Mouse (Mus musculus) hindbrain, embryonic 10.5 days (tissue): ENCODE measurements around the gene Lrrfip1. TPM values are rescaled to one million over a fixed set of nuclear protein-coding genes. Genes with fewer than 3 reads are reported as not detected.

Experiments
- DNase-seq: peaks from one replicate; pipeline ENCODE4 v3.0.0-alpha.2; 2017; ENCODE audit warnings: low spot score
- H3K27ac ChIP-seq: fragments of 300-500 bp; sonication (generic); 2 replicates; pipeline ENCODE4 v1.5.1; 2016; ENCODE audit warnings: mild to moderate bottlenecking, moderate library complexity
- H3K27me3 ChIP-seq: fragments of 300-500 bp; sonication (generic); 2 replicates; pipeline ENCODE4 v1.6.1; 2016; ENCODE audit warnings: mild to moderate bottlenecking; ENCODE audit not compliant: poor library complexity, insufficient read depth, severe bottlenecking
- H3K36me3 ChIP-seq: fragments of 300-500 bp; sonication (generic); 2 replicates; pipeline ENCODE4 v1.6.1; 2016; ENCODE audit warnings: mild to moderate bottlenecking, moderate library complexity
- H3K4me1 ChIP-seq: fragments of 300-500 bp; sonication (generic); replicated peaks from 2 replicates; pipeline ENCODE4 v1.6.1; 2016; ENCODE audit warnings: mild to moderate bottlenecking
- H3K4me3 ChIP-seq: fragments of 300-500 bp; sonication (generic); 2 replicates; pipeline ENCODE4 v1.5.1; 2016; ENCODE audit warnings: mild to moderate bottlenecking, moderate library complexity
- H3K9me3 ChIP-seq: fragments of 300-500 bp; sonication (generic); 2 replicates; pipeline ENCODE4 v1.6.1; 2016; ENCODE audit warnings: mild to moderate bottlenecking, moderate library complexity
- WGBS: fragments of 180-500 bp; shearing (Covaris S2); methylation state at CpG from one replicate; pipeline ENCODE4 v1.1.7; 2016; 5-methylcytosine and 5-hydroxymethylcytosine counted together
- polyA plus RNA-seq: library from polyadenylated mRNA; unstranded; fragments of >200 nt; fragmentation: Nextera tagmentation; extraction: Ambion mirVana; gene quantifications from 2 replicates; pipeline ENCODE4 v1.2.1, GENCODE M21; 2016

The Lrrfip1 gene
- polyA plus RNA-seq, 1 experiment from 2014 or later = 18.3 TPM

DNA sequence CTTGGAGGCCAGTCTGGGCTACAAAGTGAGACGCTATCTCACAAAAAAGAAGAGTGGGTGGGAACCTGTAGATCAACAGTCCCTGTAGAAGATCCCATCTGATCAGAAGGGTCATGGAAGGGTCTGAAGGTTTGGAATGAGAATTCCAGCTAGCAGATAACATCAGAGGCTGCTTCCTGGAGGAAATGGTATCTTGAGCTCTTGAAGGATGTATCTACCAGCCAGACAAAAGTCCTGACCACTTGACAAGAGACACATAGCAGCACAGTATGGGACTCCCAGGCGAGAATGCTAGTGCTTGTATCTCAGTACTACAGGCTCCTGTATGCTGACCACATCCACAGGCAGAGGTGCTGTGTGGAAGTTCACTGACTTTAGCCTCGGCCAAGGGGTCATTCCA, 2.6 kb downstream of the Lrrfip1 start:
- H3K27me3 ChIP-seq = peaks cover 22% of the 10 kb centered on the region; the same call in 1 of the 2 replicates
- H3K4me3 ChIP-seq = no peak overlapping the region
- no peak for DNase-seq
- no peak overlapping the region for H3K27ac ChIP-seq
- 89% methylated on average over 3 of the region's 3 CpGs for WGBS
- peaks cover 33% of the 10 kb centered on the region for H3K4me1 ChIP-seq
- 0 out of 2 replicates have a peak, but pooled peaks cover 8% of the 10 kb centered on the region for H3K36me3 ChIP-seq
- H3K9me3 ChIP-seq = no peaks in the 10 kb centered on the region; the same call in 1 of the 2 replicates

DNA sequence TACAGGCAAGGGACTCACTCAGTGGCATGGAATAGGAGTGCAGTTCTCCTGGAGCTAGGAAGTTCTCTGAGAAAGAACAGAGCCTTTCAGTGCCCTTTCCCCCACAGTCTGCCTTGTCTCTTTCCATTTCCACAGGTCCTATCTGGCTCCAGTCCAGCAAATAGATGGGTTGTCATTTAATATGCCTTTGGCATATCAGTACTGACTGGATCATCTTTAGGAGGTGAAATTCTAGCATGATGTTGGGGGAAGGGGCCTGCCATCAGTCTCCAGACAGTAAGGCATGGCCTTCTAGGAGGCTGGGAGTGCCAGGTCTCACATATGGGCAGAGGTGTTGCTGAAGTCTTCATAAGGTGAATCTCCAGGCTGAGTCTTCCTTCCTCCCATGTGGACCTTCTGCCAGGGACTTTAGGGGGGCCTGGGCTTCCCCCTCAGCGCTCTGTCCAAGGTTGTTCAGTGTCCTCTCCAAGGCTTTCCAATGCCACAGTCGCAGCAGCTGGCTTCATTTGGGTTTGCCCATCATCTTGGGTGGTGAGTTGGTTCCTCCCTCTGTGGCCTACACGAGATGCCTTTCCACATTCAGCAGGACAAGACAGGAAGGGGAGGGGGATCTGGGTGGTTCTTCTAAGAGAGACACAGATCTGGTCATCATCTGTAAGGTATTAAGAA, 3.5 kb downstream of the Lrrfip1 start:
- Histone ChIP-seq H3K9me3 (no peaks in the 10 kb centered on the region), H3K36me3 (0 out of 2 replicates have a peak, but pooled peaks cover 8% of the 10 kb centered on the region), H3K4me1 (peaks cover 33% of the 10 kb centered on the region), H3K27ac (no peak overlapping the region), H3K4me3 (no peak overlapping the region), H3K27me3 (peaks cover 19% of the 10 kb centered on the region; the same call in 1 of the 2 replicates)
- DNase-seq = no peak
- WGBS = 78% methylated on average over 3 of the region's 3 CpGs

DNA sequence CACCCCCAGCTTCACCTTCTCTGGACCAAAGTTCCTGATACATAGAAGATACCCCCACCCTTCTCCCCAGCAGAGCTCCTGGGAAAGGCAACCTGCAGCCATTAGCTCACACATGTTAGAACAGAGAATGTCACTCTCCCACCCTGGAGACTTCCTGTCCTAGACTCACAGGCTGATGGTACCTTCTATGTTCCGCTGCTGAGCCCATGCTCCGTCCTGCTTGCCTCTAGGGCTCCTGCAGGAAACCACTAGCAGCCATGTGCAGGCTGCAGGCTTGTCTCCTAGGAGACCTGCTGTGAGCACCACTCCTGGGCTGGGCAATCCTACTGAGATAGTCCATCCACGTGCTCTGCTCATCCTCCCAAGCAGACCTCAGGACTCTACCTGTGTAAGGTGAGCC, 4.1 kb downstream of the Lrrfip1 start:
- Histone ChIP-seq H3K4me3 (no peak overlapping the region), H3K9me3 (no peaks in the 10 kb centered on the region), H3K27ac (no peak overlapping the region), H3K4me1 (peaks cover 33% of the 10 kb centered on the region), H3K27me3 (peaks cover 13% of the 10 kb centered on the region; the same call in 1 of the 2 replicates), H3K36me3 (0 out of 2 replicates have a peak, but pooled peaks cover 8% of the 10 kb centered on the region)
- 86% methylated on average over 3 of the region's 3 CpGs for WGBS
- DNase-seq = no peak

DNA sequence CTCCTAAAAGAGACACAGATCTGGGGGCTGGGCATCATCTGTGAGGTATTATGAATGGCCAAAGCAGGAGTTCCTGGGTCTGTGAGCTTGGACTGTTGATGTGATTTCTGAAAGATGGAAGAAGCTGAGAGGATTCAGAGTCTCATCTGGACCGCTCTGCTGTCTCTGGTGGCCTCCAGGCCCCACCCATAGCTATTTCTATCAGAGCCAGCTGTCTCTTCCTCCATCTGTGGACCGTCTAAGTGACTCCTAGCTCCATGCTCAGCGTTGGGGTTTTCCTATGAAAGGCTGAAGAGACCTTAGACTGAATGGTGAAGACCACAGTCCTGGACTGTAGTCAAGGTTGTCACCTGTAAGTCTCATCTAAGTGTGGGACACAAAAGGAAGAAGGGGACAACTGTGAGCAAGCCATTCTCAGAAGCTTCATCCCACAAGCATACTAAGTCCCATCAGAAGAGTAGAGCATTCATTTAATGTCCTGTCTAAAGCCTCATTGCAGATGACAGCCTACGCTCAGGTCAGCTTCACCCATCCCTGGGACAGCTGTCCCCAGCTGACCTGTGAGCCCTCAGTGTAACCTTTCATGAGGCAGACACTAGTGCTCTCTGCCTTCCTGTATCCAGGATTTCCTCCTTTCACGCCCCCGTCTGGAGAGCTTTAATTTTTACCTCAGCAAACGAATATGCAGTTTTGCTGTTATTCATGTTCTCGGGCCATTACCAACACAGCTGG, 5.2 kb downstream of the Lrrfip1 start:
- H3K4me3 ChIP-seq = no peak overlapping the region
- H3K27me3 ChIP-seq = 0 out of 2 replicates have a peak, but pooled peaks cover 7% of the 10 kb centered on the region
- DNase-seq = no peak
- H3K36me3 ChIP-seq = 0 out of 2 replicates have a peak, but pooled peaks cover 8% of the 10 kb centered on the region
- WGBS = 86% methylated on average over 8 of the region's 8 CpGs
- H3K9me3 ChIP-seq = no peaks in the 10 kb centered on the region
- no peak overlapping the region for H3K27ac ChIP-seq
- peaks cover 25% of the 10 kb centered on the region for H3K4me1 ChIP-seq

DNA sequence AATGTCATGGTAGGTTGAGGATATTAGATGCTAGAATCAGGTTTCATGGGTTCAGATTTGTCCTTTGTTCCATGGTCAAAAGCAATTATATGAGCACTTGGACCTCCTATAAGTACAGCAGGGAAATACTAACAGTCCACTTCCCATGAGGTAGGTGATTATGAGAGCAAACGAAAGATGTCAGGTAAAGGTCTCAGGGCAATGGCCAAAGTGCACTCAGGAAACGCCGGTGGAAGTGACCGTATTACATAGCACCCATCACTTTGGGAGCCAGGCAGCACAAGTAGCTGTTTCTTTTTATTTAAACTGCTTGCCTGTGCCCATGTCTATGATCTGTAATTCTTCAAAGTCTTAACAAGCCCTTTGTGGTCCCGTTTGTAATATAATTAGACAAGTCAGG, 7.5 kb downstream of the Lrrfip1 start:
- Histone ChIP-seq H3K4me1 (peaks cover 8% of the 10 kb centered on the region; the same call in 1 of the 2 replicates), H3K27me3 (no peaks in the 10 kb centered on the region), H3K9me3 (no peaks in the 10 kb centered on the region), H3K27ac (no peak overlapping the region), H3K4me3 (no peak overlapping the region), H3K36me3 (0 out of 2 replicates have a peak, but pooled peaks cover 8% of the 10 kb centered on the region)
- no peak for DNase-seq
- 86% methylated on average over 5 of the region's 5 CpGs for WGBS

DNA sequence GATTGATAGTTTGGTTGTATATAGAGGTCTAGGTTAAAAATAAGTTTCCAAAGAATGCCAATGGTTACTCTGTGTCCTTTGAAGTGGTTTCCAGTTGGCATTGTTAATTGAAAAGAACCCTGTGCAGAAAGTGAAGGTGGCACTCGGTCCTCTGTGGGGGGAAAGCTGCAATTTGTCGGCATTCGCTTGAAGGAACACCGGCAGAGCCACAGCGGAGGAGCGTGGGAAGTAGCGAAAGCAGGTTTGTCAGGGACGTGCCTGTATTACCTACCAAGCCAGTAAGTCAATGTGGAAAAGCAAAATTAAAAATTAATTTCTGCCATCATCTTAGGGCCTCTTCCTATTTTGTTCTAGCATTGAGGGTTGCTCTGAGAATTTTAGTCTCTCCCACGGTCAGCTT, 8.2 kb downstream of the Lrrfip1 start:
- Histone ChIP-seq H3K27me3 (no peaks in the 10 kb centered on the region), H3K36me3 (0 out of 2 replicates have a peak, but pooled peaks cover 8% of the 10 kb centered on the region), H3K4me3 (no peak overlapping the region), H3K4me1 (peaks cover 12% of the 10 kb centered on the region; the same call in 1 of the 2 replicates), H3K9me3 (no peaks in the 10 kb centered on the region), H3K27ac (no peak overlapping the region)
- WGBS = 91% methylated on average over 9 of the region's 9 CpGs
- DNase-seq = no peak

DNA sequence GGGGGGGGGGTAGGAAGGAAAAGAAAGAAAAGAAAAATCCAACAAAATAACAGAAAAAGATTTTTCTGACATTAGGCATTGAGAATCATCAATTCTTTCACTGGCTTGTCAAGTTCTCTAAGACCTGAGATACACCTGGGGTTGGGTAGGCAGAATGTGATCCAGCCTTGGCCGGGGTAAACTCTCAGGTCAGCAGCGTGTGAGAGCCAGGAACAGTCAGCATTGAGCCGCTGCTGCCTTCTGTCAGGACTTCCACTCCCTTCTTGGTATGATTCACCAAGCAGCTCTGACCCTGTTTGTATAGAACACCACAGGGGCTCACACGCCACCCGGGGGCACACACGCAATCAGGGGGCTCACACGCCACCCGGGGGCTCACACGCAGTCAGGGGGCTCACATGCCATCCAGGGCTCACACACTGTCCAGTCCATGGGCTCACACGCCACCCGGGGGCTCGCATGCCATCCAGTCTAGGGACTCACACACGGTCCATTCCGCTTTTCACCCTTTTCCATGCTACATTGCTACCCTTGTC, 9.7 kb downstream of the Lrrfip1 start:
- 90% methylated on average over 14 of the region's 14 CpGs for WGBS
- no peak for DNase-seq

DNA sequence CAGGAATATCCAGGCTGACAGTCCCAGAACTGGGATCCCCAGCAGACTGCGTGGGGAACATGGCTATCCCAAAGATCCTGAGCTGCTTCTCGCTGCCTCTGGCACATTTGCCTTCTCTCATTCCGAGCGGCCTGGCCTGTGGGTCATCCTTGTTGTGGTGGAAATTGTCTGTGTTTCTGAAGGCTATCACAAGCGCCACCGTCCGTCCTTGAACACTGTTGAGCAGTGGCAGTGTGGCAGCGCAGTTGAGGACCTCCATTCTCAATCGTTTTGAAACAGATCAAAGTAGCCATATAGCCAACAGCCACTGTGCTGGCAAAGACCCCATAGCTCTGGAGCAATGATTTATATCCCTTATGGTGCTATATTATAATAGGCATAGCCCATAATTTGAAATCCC, 10.2 kb downstream of the Lrrfip1 start:
- Histone ChIP-seq H3K27me3 (no peaks in the 10 kb centered on the region), H3K4me1 (peaks cover 23% of the 10 kb centered on the region), H3K4me3 (no peak overlapping the region), H3K36me3 (no peaks in the 10 kb centered on the region), H3K27ac (no peak overlapping the region), H3K9me3 (no peaks in the 10 kb centered on the region)
- WGBS = 91% methylated on average over 9 of the region's 9 CpGs
- no peak for DNase-seq

More for the DNA sequence above, 9.7 kb downstream of the Lrrfip1 start:
- Histone ChIP-seq H3K4me3 (no peak overlapping the region), H3K27me3 (no peaks in the 10 kb centered on the region), H3K36me3 (no peaks in the 10 kb centered on the region), H3K9me3 (no peaks in the 10 kb centered on the region), H3K27ac (no peak overlapping the region; the same call in 1 of the 2 replicates), H3K4me1 (peaks cover 18% of the 10 kb centered on the region)

DNA sequence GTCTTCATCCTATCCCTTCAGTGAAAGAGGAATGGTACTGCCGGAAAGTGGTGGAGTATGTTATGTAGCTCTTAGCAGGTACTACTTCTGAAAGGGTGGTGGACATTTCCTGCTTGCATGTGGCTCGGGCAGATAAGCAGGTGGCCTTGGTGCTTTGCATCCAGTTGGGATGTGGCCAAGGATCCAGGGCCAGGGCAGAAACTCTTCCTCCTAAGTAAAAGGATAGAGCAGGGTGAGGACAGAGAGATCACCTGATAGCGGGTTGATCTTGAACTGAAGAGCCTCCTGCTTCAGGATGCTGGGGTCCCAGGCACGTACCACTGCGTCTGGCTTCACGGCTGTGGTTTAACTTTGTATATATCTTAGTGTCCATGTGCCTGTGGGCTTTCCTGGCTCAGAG, 10.7 kb downstream of the Lrrfip1 start:
- Histone ChIP-seq H3K27ac (no peak overlapping the region), H3K36me3 (no peaks in the 10 kb centered on the region), H3K4me3 (no peak overlapping the region), H3K27me3 (no peaks in the 10 kb centered on the region), H3K4me1 (peaks cover 28% of the 10 kb centered on the region), H3K9me3 (no peaks in the 10 kb centered on the region)
- no peak for DNase-seq
- WGBS = 95% methylated on average over 6 of the region's 6 CpGs

DNA sequence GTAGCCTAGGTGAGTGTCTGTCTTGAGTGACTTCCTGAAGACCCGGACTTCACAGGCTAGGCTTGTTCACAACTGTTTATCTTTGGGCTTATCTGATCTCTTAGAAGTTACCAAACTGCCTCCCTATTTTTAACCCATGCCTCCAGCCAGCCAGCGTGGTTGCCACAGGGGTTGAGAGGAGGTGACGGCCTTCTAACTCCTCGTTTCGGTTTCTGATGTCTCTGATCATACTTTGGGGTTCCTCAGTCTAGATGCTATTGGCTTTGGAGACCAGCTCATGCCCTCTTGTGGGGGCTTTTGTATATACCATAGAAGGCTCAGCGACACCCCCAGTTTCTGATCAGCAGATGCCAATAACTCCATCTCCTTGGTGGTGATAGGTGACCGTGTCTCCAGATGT, 11.7 kb downstream of the Lrrfip1 start:
- Histone ChIP-seq H3K27me3 (no peaks in the 10 kb centered on the region), H3K36me3 (no peaks in the 10 kb centered on the region), H3K27ac (no peak overlapping the region), H3K9me3 (no peaks in the 10 kb centered on the region), H3K4me3 (no peak overlapping the region), H3K4me1 (peaks cover 28% of the 10 kb centered on the region)
- DNase-seq = no peak
- 86% methylated on average over 7 of the region's 7 CpGs for WGBS

DNA sequence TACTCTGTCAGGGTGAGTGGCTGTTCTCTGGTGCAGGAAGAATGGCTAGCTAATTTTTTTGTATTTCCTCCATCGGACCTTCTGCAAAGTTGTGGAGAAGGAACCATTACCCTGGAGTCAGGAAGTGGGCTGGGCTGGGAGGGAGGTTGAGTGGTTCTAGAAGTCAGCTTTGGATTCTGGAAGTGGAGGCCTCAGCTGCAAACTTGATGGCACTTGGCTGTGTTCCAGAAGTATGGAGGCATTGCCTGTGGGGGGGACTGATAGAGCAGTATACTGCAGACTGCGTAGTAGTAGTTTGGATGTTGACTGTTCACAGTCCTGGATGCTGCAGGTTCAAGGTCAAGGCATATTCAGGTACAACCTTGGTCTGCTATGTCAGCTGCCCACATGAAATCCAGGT, 12.2 kb downstream of the Lrrfip1 start:
- Histone ChIP-seq H3K9me3 (no peaks in the 10 kb centered on the region), H3K4me3 (no peak overlapping the region), H3K27ac (no peak overlapping the region), H3K4me1 (peaks cover 28% of the 10 kb centered on the region), H3K27me3 (no peaks in the 10 kb centered on the region), H3K36me3 (no peaks in the 10 kb centered on the region)
- WGBS = 88% methylated on average over 2 of the region's 2 CpGs
- no peak for DNase-seq

DNA sequence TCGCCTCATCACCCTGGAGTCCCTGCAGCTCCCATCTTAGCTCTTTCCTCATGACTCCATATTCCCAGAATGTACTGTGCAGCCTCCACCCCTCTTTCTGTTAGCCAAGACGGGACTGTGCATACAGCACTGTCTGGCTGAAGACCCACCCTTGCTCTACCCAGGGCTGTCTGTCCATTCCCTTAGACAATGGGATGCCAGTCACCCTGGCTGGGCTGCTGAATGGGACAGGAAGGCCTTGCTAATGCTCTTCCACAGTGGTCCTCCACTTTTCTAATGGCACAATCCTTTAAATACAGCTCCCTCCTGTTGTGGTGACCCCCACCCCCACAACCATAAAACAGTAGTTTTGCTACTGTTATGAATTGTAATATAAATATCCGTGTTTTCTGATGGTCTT, 12.8 kb downstream of the Lrrfip1 start:
- H3K9me3 ChIP-seq = no peaks in the 10 kb centered on the region
- DNase-seq = no peak
- H3K36me3 ChIP-seq = no peaks in the 10 kb centered on the region
- H3K4me3 ChIP-seq = no peak overlapping the region
- WGBS = 82% methylated on average over 3 of the region's 3 CpGs
- H3K27ac ChIP-seq = no peak overlapping the region
- no peaks in the 10 kb centered on the region for H3K27me3 ChIP-seq
- H3K4me1 ChIP-seq = peaks cover 28% of the 10 kb centered on the region

DNA sequence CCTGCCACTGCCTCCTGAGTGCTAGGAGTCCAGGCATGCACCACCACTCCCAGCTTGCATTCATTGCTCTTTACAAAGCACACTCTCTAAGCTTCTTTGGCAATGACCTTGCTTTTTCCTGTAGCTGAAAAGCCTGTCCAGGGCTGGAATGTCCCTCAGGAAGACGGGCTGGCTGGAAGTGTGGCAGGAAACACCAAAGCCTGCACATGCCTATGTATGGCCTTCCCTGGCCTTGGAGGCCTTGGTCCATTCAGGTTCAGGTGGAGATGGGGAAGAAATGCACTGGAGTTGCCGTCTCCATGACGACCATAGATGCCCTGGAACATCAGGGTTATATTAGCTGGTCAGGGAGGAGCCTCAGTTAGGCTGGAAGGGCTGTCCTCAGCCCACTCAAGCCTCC, 15.3 kb downstream of the Lrrfip1 start:
- Histone ChIP-seq H3K4me1 (peaks cover 41% of the 10 kb centered on the region), H3K4me3 (no peak overlapping the region), H3K27me3 (no peaks in the 10 kb centered on the region), H3K9me3 (no peaks in the 10 kb centered on the region), H3K27ac (no peak overlapping the region), H3K36me3 (no peaks in the 10 kb centered on the region)
- WGBS = 76% methylated on average over 3 of the region's 3 CpGs
- no peak for DNase-seq
